Mouse (Mus musculus) CD4-positive, CD25-positive, alpha-beta regulatory T cell, adult 4 months (primary cell): ENCODE data around the gene Fcna. TPM values are rescaled to one million over a fixed set of nuclear protein-coding genes. Genes with fewer than 3 reads are reported as not detected.
A peak's percentile ranks its signal among the peaks of the same experiment; 100 is the strongest.

Experiments
- ATAC-seq: one replicate; pipeline ENCODE4 v1.8.0; 2017
- polyA plus RNA-seq, 2 experiments: library from polyadenylated mRNA; unstranded; fragments of 100-300 nt; shearing (Covaris generic); gene quantifications; one replicate each; pipeline ENCODE4 v1.2.1; 2017

Gene Fcna
- 1 to 10 TPM; 1.8 to 3.5 TPM for polyA plus RNA-seq

DNA sequence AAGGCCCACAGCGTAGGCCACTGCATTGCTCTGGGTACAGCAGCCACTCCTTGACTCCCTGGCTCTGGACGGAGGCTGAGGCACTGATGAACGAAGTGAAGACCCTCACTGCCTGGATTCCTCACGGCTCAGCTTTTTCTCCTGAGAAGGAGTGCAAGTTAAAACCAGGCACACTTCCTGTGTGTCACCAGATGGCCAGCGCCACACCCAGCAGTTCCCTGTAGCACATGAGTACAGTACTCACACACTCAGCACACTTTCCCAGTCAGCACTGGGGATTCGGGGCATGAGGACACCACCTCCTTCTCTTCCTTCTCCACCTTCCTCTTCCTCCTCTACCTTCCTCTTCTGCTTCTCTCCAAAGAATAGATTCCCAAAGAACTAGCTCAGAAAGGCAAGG, at the start of gene Fcna:
Fcna (minus strand) TSS at position 220 of the 400 bp plus-strand sequence.
- no peak for ATAC-seq

DNA sequence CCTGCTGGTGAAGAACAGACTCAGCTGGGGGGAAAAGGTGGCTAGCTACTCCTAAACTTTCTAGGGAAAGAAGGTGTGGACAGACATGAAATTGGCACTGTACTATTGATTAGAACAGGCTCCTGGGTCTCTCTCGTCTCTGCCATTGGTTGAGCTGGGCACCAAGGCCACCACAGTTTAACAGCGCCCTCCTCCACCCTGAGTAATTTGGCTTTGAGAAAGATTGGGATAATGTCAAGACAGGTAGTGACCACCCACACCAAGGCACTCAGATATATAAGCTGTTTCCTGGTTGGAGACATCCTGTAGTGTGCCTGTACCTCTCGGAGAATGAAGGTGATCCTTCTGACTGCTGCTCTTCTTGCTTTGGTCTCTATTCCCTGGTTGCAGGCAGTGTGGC, 48.7 kb upstream of the Fcna start, which contains the start of gene Lcn6:
Lcn6 (plus strand) TSS at position 301 of the 400 bp plus-strand sequence.
- no peak for ATAC-seq

GRCm38 (mm10) chr2:25666516-25666915, 38.7 kb upstream of the Fcna start:
- peak; percentile 93 for ATAC-seq

GRCm38 (mm10) chr2:25664125-25664524, 36.3 kb upstream of the Fcna start:
- no peak for ATAC-seq

DNA sequence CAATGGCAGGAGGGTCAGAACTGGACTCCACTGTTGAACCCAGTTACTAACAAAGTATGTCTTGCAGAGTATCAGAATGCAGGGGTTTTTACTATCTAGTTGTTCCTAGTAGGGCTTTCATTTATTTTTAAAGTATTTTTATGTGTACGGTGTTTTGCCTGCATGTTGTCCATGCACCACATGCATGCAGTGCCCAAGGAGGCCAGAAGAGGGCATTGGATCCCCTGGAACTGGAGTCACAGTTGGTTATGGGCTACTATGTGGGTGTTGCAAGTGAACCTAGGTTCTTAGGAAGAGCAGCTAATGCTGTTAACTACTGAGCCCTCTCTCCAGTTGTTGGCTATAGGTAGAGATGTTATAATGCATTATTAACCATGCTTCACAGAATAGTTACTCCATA, 35.7 kb upstream of the Fcna start:
- ATAC-seq: peak; percentile 60

DNA sequence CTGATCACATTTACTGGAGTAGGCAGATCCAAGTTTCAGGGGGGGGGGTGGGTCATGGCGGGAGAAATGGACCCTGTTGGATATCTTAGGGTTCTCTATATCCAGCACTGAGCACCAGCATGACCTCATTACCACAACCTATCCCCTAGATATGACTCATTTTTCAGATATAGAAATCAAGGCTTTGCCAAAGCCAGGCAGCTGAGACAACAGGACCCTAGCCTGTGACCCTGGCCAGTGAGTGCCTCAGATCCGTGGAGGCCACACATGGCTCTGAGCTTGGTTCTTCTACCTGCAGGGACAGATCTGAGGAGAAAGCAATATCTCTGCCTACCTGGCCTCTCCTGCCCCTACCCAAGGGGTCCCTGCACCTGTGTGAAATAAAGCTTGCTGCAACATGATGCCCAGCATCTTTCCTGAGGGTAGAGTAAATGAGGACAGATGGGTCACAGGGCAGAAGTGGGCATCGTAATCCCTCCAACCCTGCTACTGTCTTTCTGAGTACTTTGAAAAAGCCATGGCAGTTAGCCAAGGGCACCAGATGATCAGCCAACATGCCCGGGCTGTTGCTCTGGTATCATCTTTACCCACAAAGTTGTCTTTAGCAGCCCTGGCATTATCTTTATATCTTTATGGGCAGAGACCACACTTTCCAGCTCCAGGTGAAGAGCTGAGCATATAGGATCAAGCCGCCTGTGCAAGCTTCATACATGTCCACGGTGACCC, 33.6 kb upstream of the Fcna start:
- no peak for ATAC-seq

DNA sequence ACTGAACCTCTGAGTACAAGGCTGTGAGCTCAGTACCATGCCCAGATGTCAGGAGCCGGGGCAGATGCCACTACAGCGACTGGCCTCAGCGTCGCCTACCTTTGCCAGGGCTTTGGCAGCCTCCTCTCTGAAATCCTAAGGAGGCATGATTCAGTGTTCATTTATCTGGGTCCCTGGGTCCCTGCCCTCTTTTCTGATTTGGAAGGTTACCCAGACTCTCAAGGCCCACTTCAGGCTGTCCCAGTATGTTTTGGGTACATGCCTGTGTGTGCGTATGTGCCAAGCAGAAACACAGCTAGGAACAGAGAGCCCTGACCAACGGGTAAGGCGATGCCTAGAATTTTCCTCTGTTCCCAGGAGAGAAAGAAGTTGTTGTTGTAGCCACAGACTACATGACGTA, 32.4 kb upstream of the Fcna start:
- ATAC-seq: no peak

GRCm38 (mm10) chr2:25657652-25658051, 29.8 kb upstream of the Fcna start, which contains the start of gene Lcn5:
Gene Lcn5 (plus strand): TSS chr2:25657952.
- ATAC-seq: no peak

- ATAC-seq: no peak
These were observed 29.4 kb upstream of the Fcna start for GRCm38 (mm10) chr2:25657246-25657645.

- ATAC-seq: no peak
These were observed 28.9 kb upstream of the Fcna start for GRCm38 (mm10) chr2:25656691-25657090.

GRCm38 (mm10) chr2:25654502-25654901, 26.7 kb upstream of the Fcna start:
- no peak for ATAC-seq

DNA sequence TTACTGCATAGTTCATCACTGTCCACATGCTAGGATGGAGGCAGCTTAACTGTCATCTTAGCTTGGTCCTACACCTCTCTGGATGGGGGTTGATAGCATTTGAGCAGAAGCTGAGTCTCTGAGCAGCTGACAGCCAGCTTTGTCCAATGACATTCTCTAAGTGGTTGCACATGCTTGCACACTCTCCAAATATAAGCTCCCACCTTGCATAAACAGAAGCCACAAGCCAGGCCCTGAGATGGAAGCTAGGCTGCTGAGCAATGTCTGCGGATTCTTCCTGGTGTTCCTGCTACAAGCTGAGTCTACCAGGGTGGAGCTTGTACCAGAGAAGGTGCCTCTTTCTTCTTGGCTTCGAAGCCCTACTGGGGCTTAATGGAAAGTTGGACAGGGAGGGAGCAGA, 25.1 kb upstream of the Fcna start, which contains the start of gene Lcn8:
Lcn8 (plus strand) TSS at position 219 of the 400 bp plus-strand sequence.
- ATAC-seq: no peak

DNA sequence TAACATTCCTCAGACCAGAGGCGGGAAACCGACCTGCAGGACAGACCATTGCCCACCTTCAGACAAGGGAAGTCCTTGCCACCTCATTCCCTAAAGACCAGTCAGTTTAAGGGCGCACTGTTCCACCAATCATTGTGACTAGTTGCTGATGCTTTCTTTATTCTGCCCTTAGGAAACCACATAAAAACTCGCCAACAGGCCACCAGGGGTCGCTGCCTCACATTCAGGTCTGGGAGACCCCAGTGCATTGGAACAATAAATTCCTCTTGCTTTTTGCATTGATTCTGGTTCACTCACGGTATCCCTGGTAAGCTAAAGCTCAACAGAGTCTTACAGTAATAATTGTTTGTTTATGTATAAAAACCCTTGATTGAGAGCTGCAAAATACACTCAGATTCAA, 12.1 kb upstream of the Fcna start:
- ATAC-seq: no peak

DNA sequence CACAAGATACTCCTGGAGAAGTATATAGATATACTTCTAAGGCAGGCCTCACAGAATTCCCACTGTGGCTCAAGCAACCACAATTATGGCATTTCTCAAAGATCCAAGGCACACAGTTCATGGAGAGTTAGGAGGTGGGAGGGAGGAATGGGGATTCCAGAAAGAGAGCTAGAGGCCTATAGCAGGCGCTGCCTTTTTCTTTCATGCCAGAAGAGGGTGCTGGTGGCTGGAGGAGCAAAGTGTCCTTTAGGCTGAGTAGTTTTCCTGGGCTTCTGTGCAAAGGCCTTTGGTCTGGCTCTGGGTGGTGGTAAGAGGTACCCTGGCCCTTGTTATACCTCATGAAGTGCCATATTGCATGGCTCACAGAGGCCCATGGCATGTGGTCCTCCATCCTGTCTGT, 6.2 kb upstream of the Fcna start:
- ATAC-seq: no peak

- no peak for ATAC-seq
These were observed 5.8 kb upstream of the Fcna start for GRCm38 (mm10) chr2:25633616-25634015.

GRCm38 (mm10) chr2:25628738-25629137, 908 bp upstream of the Fcna start:
- no peak for ATAC-seq

DNA sequence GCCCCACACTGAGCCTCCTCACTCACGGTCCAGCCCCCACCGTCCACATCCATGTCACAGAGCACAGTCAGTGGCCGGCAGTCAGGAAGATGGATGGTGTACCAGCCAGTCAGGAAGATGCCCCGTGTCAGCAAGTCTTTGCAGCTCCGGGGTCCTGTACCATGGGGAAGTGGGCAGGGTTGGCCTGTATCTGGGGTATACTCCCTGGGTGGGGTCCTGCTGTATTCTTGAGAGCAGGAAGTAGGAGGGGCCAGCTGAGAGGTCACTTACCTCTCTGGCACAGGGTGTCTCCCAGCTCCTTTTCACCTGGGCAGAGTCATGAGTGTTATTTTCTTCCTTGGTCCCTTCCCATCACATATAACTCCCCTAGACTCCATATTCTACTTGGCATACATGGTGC, 1.8 kb downstream of the Fcna start:
- no peak for ATAC-seq

DNA sequence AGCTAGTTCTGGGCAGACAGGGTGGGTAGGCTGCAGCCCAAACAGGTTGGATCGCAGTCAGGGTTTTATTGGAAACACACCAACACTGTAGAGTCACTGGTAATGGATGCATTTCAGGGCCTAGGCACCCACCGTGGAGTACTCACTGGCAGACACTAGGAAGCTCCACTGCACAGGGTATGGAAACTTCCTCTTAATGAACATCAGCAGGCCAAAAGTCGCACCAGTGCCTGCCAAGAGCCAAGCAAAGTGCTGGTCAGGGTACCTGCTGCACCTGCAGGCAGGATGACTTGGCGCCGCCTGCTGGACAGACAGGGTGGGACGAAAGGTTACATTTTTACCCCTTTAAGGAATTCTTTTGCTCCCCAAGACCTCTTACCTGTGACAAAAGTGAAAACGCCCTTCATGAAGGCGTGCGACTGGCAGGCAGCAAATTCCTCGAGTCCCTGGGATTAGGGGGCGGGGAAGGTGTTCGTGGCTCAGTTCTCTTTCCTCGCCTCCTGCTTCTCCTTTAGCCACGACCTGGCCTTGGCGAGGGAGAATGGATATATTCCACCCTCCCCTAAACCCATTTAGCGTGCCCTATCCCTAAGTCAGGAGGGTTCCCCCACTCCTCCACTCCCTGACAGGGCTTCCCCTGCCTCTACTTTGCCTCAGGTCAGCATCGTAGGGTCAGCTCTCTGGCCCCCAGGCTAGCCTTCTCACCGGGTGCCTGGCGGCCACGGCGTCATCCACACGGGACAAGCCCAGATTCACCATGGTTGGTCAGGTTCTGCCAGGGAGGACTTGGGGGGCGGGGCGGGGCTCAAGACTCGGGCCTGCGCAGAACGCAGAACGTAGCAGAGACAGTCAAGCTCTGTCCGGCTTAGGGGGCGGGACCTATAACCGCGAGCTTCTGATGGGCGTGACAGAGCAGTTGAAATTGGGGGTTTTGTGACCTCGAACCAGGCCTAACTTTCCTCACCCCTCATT, 6.3 kb downstream of the Fcna start, which contains the start of gene Tmem141:
Tmem141 (minus strand) TSS at position 777 of the 972 bp plus-strand sequence.
- ATAC-seq: peak; percentile 41

- ATAC-seq: no peak
These were observed 7.0 kb downstream of the Fcna start for GRCm38 (mm10) chr2:25620852-25621228.

- ATAC-seq: peak; percentile 45
These were observed 7.4 kb downstream of the Fcna start for GRCm38 (mm10) chr2:25620386-25620785.

GRCm38 (mm10) chr2:25617578-25617977, 10.3 kb downstream of the Fcna start, which contains the start of gene Ccdc183:
Gene Ccdc183 (minus strand): TSS chr2:25617678.
- ATAC-seq: no peak

- ATAC-seq: no peak
These were observed 11.4 kb downstream of the Fcna start for GRCm38 (mm10) chr2:25616398-25616797.

- ATAC-seq: peak; percentile 44
These were observed 19.2 kb downstream of the Fcna start for GRCm38 (mm10) chr2:25608671-25609070.
